Mouse (Mus musculus) CD4-positive helper T cell, adult 2 months (primary cell): Measurements from ENCODE around the gene Lcor.
A peak's percentile ranks its signal among the peaks of the same experiment; 100 is the strongest.

Experiments
- DNase-seq: peaks from one replicate; pipeline ENCODE4 v3.0.0-alpha.2; 2012; ENCODE audit warnings: low read depth, missing footprints, low spot score

Lcor gene

GRCm38 (mm10) chr19:41568791-41569190 lies 86.4 kb downstream of the Lcor start:
- no peak for DNase-seq

- no peak for DNase-seq
These were observed 91.3 kb downstream of the Lcor start for GRCm38 (mm10) chr19:41573700-41574099.

DNA sequence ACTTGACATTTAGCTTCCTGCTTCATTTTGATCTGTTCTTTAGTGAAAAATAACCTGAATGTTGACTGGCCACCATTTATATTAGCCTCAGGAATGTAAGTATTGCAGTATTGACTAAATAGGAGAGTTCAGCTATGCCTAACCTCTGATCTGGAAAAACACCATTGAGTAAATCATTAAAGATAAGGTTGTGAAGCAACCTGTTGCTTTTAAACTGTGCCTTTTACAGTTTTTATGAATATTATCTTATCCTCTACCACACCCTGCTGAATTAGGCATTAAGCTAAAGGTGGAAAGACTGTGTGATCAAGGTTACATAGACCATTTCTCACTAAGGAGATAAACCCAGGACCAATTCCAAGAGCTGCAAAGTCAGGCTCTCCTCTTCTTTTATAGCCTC lies 95.1 kb downstream of the Lcor start:
- DNase-seq: no peak

- DNase-seq: no peak
These were observed 97.0 kb downstream of the Lcor start for GRCm38 (mm10) chr19:41579311-41579920.

DNA sequence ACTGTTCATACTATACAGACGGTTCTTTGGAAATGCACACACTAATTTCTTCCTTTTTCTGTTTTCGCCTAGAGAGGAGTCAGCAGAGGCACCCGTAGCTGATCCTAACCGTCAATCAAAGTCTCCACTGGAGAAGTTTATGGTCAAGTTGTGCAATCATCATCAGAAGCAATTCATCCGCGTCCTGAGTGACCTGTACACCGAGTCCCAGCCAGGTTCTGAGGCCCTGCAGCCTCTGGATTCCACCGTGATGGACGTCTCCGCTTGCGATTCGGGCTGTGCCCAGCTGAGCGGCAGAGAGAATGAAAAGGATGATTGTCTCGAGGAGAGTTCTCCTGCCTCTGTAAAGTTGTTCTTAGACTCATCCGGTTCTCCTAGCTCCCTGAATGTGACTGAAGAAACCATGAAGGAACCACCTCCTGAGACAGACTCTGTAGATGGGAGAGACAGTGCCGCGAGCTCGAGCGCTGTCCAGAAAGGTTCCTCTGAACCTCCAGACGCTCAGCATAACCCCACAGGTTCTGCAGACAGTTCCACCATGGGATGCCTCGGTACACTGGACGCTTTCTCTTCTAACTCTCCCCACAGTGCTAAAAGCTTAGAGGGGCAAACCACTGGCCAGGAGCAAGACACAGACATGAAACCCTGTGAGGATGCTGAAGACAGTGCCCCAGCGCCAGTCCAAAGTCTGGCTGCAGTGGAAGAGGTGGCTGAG lies 99.4 kb downstream of the Lcor start, which contains the start of gene Gm340:
TSS of gene Gm340 (plus strand) at position 665 of the 715 bp plus-strand sequence.
- DNase-seq: no peak

- no peak for DNase-seq
These were observed 100.6 kb downstream of the Lcor start for GRCm38 (mm10) chr19:41582918-41583514.

GRCm38 (mm10) chr19:41586752-41587151 lies 104.3 kb downstream of the Lcor start:
- no peak for DNase-seq

DNA sequence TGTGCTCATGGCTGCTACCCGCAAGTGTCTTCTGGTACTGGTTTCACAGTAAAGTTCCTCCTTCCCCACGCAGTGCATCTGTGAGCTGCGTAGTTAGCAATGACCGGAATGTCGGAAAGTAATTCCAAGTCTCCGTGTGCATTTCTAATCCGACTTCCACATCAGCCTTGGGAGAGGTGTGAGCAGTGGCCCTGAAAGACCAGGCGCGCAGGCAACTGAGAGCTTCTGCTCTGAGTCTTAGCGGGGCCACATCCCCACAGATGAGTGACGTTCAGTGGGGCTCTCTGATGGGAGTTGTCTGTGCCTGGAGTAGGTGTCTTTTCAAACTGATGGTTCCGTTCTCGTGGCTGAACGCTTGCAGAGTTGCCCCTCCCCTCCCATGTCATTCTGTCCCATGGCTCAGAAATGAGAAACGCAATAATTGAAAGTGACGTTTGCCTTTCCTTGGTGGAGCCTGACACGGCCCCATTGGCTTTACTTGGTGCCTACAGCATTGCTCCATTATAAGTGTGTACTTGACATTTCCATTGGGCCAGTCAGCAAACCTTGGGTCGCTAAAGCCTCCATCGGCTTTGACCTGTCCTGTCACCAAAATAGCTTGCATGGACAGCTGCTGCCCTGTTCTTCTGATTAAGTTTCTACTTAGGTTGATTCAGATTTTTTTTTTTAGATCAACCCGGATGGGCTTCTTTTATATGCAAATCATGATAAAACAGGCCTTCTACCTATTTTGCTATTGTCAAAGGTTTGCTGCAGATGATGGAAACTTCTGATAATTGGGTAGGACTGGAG lies 105.2 kb downstream of the Lcor start:
- DNase-seq: no peak

- no peak for DNase-seq
These were observed 106.6 kb downstream of the Lcor start for GRCm38 (mm10) chr19:41589026-41589425.

DNA sequence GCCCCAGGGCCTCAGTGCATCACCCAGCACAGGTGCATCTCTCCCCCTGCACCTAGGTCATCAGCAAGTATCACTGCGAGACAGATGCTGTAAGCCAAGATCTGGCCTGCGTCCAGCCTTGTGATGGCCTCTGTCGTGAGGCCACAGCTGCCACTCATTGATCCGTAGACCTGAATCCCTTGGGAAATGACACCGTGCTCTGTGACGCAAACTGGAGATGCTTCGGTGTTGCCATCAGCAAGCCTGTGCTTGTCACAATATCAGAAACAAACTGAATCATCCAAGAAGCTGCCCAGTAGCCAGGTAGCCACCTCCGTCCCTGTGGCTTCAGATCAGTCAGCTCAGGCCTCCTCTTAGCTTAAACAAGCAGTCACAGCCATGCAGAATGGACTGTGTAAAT lies 107.2 kb downstream of the Lcor start:
- no peak for DNase-seq

GRCm38 (mm10) chr19:41591808-41592207 lies 109.4 kb downstream of the Lcor start:
- no peak for DNase-seq

DNA sequence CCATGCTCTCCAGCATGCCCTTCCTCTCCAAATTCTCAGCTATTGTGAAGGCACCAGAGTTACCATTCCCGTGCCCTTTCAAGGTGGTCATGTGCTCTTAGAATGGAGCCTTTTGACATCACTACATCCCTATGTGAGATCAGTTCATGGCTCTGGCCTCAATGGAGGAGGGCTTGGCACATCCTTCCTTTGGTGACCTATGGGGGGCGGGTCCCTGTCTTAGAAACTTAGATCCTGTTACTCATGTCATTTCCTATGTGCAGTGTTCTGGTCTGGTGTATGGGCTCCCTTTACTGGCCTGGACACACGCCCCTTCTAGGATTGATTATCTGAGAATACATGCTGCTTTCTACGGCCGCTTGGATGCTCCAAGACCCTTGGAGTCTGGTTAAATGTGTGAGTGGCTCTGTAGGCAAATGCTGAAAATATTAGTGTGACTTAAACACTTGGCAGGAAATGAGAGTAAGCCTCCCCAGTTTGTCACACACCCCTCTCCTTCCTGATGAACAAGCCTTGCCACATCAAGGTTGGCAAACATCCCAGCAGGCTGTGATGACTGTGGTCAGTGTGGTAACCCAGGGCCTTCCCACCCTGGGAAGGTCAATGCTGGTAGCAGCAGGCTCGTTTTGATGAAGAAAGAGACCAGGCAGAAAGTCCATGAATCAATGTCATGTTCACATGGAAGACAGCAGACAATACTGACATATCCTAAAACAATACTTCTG lies 114.9 kb downstream of the Lcor start:
- DNase-seq: peak; percentile 41

GRCm38 (mm10) chr19:41600647-41601046 lies 118.2 kb downstream of the Lcor start:
- no peak for DNase-seq

GRCm38 (mm10) chr19:41606208-41606987 lies 124.0 kb downstream of the Lcor start:
- DNase-seq: no peak

DNA sequence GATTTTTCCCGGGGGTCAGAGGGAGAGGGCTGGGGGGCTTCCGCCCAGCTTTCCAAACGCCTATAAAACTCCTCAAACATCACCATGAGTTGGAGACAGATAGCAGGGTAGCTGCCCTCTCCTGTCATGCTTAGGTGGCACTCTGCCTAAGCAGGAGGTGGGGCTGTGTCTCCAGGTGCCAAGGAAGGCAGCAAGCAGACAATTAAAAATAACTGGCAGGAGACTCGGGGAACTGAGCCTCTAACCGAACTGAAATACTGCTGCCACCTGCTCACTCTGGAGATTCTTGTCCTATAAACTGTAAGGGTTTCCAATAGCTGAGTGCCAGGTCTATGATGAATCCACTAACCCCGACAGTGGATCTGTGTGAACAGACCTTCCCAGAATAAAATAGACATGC lies 129.2 kb downstream of the Lcor start:
- DNase-seq: no peak
